Mouse (Mus musculus): ENCODE measurements at regions not wholly inside any gene's neighbourhood (a gene's known extent, or its start where the extent isn't known, plus 50 kb on each side); places are given as distances from the start of the nearest gene placed in this dataset.
A peak's percentile ranks its signal among the peaks of the same experiment; 100 is the strongest.

- Histone ChIP-seq H3K27me3 (replicated peaks; ENCODE audit: control insufficient read depth, insufficient read depth, low read length) (no peaks in the 10 kb centered on the region), H3K36me3 (ENCODE audit: control insufficient read depth, insufficient read depth) (no peaks in the 10 kb centered on the region), H3K4me2 (ENCODE audit: low read length) (no peak overlapping the region), H3K9ac (replicated peaks; ENCODE audit: low read depth, low read length) (no peak overlapping the region), H3K27ac (ENCODE audit: low read length) (no peak overlapping the region), H3K4me3 (replicated peaks; ENCODE audit: low read length) (no peak overlapping the region), H3K4me1 (replicated peaks; ENCODE audit: control insufficient read depth, insufficient read depth, low read length) (peaks cover 44% of the 10 kb centered on the region), H3K9me3 (ENCODE audit: control insufficient read depth, low read length) (no peaks in the 10 kb centered on the region)
- WGBS, result 67% methylated on average over 4 of the region's 4 CpGs
- no peak for ATAC-seq
Observed at GRCm38 (mm10) chr11:114177789-114178188, 110.9 kb upstream of the Sdk2 start.

GRCm38 (mm10) chr11:114177281-114177680 lies 110.4 kb upstream of the Sdk2 start:
- Histone ChIP-seq H3K27ac (ENCODE audit: low read length) (no peak overlapping the region), H3K27me3 (replicated peaks; ENCODE audit: control insufficient read depth, insufficient read depth, low read length) (no peaks in the 10 kb centered on the region), H3K4me2 (ENCODE audit: low read length) (no peak overlapping the region), H3K36me3 (ENCODE audit: control insufficient read depth, insufficient read depth) (no peaks in the 10 kb centered on the region), H3K9ac (replicated peaks; ENCODE audit: low read depth, low read length) (no peak overlapping the region), H3K9me3 (ENCODE audit: control insufficient read depth, low read length) (no peaks in the 10 kb centered on the region), H3K4me3 (replicated peaks; ENCODE audit: low read length) (no peak overlapping the region), H3K4me1 (replicated peaks; ENCODE audit: control insufficient read depth, insufficient read depth, low read length) (peaks cover 44% of the 10 kb centered on the region)
- no peak for ATAC-seq
- WGBS, result 82% methylated on average over 1 of the region's 1 CpGs

- Histone ChIP-seq H3K36me3 (ENCODE audit: control insufficient read depth, insufficient read depth) (no peaks in the 10 kb centered on the region), H3K4me2 (ENCODE audit: low read length) (no peak overlapping the region), H3K4me3 (replicated peaks; ENCODE audit: low read length) (no peak overlapping the region), H3K9ac (replicated peaks; ENCODE audit: low read depth, low read length) (no peak overlapping the region), H3K27ac (ENCODE audit: low read length) (no peak overlapping the region), H3K9me3 (ENCODE audit: control insufficient read depth, low read length) (no peaks in the 10 kb centered on the region), H3K4me1 (replicated peaks; ENCODE audit: control insufficient read depth, insufficient read depth, low read length) (peaks cover 44% of the 10 kb centered on the region), H3K27me3 (replicated peaks; ENCODE audit: control insufficient read depth, insufficient read depth, low read length) (no peaks in the 10 kb centered on the region)
- ATAC-seq, result no peak
- 39% methylated on average over 4 of the region's 4 CpGs for WGBS
Observed at GRCm38 (mm10) chr11:114176671-114177212, 109.9 kb upstream of the Sdk2 start.

GRCm38 (mm10) chr11:114175437-114176131 lies 108.7 kb upstream of the Sdk2 start:
- H3K4me1 ChIP-seq (replicated peaks; ENCODE audit: control insufficient read depth, insufficient read depth, low read length), result peaks cover 47% of the 10 kb centered on the region
- 11% methylated on average over 23 of the region's 23 CpGs for whole genome bisulfite sequencing
- no peak overlapping the region for H3K4me3 ChIP-seq (replicated peaks; ENCODE audit: low read length)
- 0 out of 2 replicates have a peak overlapping the region, but pooled peaks have one; percentile 10 for H3K9ac ChIP-seq (replicated peaks; ENCODE audit: low read depth, low read length)
- H3K27ac ChIP-seq (ENCODE audit: low read length), result no peak overlapping the region
- 0 out of 2 replicates have a peak overlapping the region, but pooled peaks have one; percentile 1 for H3K4me2 ChIP-seq (ENCODE audit: low read length)
- no peaks in the 10 kb centered on the region for H3K27me3 ChIP-seq (replicated peaks; ENCODE audit: control insufficient read depth, insufficient read depth, low read length)
- peak; percentile 76 for ATAC-seq
- no peaks in the 10 kb centered on the region for H3K9me3 ChIP-seq (ENCODE audit: control insufficient read depth, low read length)
- H3K36me3 ChIP-seq (ENCODE audit: control insufficient read depth, insufficient read depth), result no peaks in the 10 kb centered on the region

- Histone ChIP-seq H3K27me3 (replicated peaks; ENCODE audit: control insufficient read depth, insufficient read depth, low read length) (no peaks in the 10 kb centered on the region), H3K9ac (replicated peaks; ENCODE audit: low read depth, low read length) (no peak overlapping the region), H3K9me3 (ENCODE audit: control insufficient read depth, low read length) (no peaks in the 10 kb centered on the region), H3K4me3 (replicated peaks; ENCODE audit: low read length) (no peak overlapping the region), H3K4me2 (ENCODE audit: low read length) (no peak overlapping the region), H3K4me1 (replicated peaks; ENCODE audit: control insufficient read depth, insufficient read depth, low read length) (peaks cover 47% of the 10 kb centered on the region), H3K27ac (ENCODE audit: low read length) (no peak overlapping the region), H3K36me3 (ENCODE audit: control insufficient read depth, insufficient read depth) (no peaks in the 10 kb centered on the region)
- ATAC-seq, result no peak
- 87% methylated on average over 4 of the region's 4 CpGs for WGBS
Observed at GRCm38 (mm10) chr11:114174871-114175270, 108.0 kb upstream of the Sdk2 start.

GRCm38 (mm10) chr11:114168231-114168661 lies 101.4 kb upstream of the Sdk2 start:
- H3K4me2 ChIP-seq (ENCODE audit: low read length), result no peak overlapping the region
- 49% methylated on average over 13 of the region's 13 CpGs for WGBS
- no peak overlapping the region for H3K9ac ChIP-seq (replicated peaks; ENCODE audit: low read depth, low read length)
- no peaks in the 10 kb centered on the region for H3K27me3 ChIP-seq (replicated peaks; ENCODE audit: control insufficient read depth, insufficient read depth, low read length)
- peaks cover 9% of the 10 kb centered on the region; the same call in 1 of the 2 replicates for H3K4me1 ChIP-seq (replicated peaks; ENCODE audit: control insufficient read depth, insufficient read depth, low read length)
- H3K27ac ChIP-seq (ENCODE audit: low read length), result no peak overlapping the region
- ATAC-seq, result no peak; the same call in 1 of the 2 replicates
- H3K36me3 ChIP-seq (ENCODE audit: control insufficient read depth, insufficient read depth), result no peaks in the 10 kb centered on the region
- H3K9me3 ChIP-seq (ENCODE audit: control insufficient read depth, low read length), result no peaks in the 10 kb centered on the region
- H3K4me3 ChIP-seq (replicated peaks; ENCODE audit: low read length), result no peak overlapping the region

- no peaks in the 10 kb centered on the region for H3K9me3 ChIP-seq (ENCODE audit: control insufficient read depth, low read length)
- ATAC-seq, result no peak
- peak overlapping the region; percentile 20 for H3K9ac ChIP-seq (replicated peaks; ENCODE audit: low read depth, low read length)
- H3K36me3 ChIP-seq (ENCODE audit: control insufficient read depth, insufficient read depth), result no peaks in the 10 kb centered on the region
- H3K4me3 ChIP-seq (replicated peaks; ENCODE audit: low read length), result no peak overlapping the region
- peaks cover 7% of the 10 kb centered on the region; the same call in 1 of the 2 replicates for H3K4me1 ChIP-seq (replicated peaks; ENCODE audit: control insufficient read depth, insufficient read depth, low read length)
- 34% methylated on average over 23 of the region's 23 CpGs for whole genome bisulfite sequencing
- no peak overlapping the region for H3K27ac ChIP-seq (ENCODE audit: low read length)
- H3K4me2 ChIP-seq (ENCODE audit: low read length), result peak overlapping the region; percentile 4; the same call in 1 of the 2 replicates
- no peaks in the 10 kb centered on the region for H3K27me3 ChIP-seq (replicated peaks; ENCODE audit: control insufficient read depth, insufficient read depth, low read length)
Observed at GRCm38 (mm10) chr11:114165656-114166362, 99.0 kb upstream of the Sdk2 start.

- Histone ChIP-seq H3K4me2 (ENCODE audit: low read length) (no peak overlapping the region), H3K27me3 (replicated peaks; ENCODE audit: control insufficient read depth, insufficient read depth, low read length) (no peaks in the 10 kb centered on the region), H3K27ac (ENCODE audit: low read length) (no peak overlapping the region), H3K4me3 (replicated peaks; ENCODE audit: low read length) (no peak overlapping the region), H3K9me3 (ENCODE audit: control insufficient read depth, low read length) (no peaks in the 10 kb centered on the region), H3K4me1 (replicated peaks; ENCODE audit: control insufficient read depth, insufficient read depth, low read length) (peaks cover 11% of the 10 kb centered on the region), H3K36me3 (ENCODE audit: control insufficient read depth, insufficient read depth) (no peaks in the 10 kb centered on the region), H3K9ac (replicated peaks; ENCODE audit: low read depth, low read length) (no peak overlapping the region)
- WGBS, result 44% methylated on average over 15 of the region's 15 CpGs
- ATAC-seq, result 0 out of 2 replicates have a peak, but pooled peaks have one; percentile 23
Observed at GRCm38 (mm10) chr11:114152716-114153115, 85.9 kb upstream of the Sdk2 start.

- no peaks in the 10 kb centered on the region for H3K4me1 ChIP-seq (replicated peaks; ENCODE audit: control insufficient read depth, insufficient read depth, low read length)
- ATAC-seq, result no peak
- no peak overlapping the region for H3K4me2 ChIP-seq (ENCODE audit: low read length)
- no peak overlapping the region for H3K27ac ChIP-seq (ENCODE audit: low read length)
- H3K4me3 ChIP-seq (replicated peaks; ENCODE audit: low read length), result no peak overlapping the region
- no peaks in the 10 kb centered on the region for H3K27me3 ChIP-seq (replicated peaks; ENCODE audit: control insufficient read depth, insufficient read depth, low read length)
- H3K9me3 ChIP-seq (ENCODE audit: control insufficient read depth, low read length), result no peaks in the 10 kb centered on the region
- 39% methylated on average over 5 of the region's 5 CpGs for WGBS
- H3K36me3 ChIP-seq (ENCODE audit: control insufficient read depth, insufficient read depth), result no peaks in the 10 kb centered on the region
- no peak overlapping the region for H3K9ac ChIP-seq (replicated peaks; ENCODE audit: low read depth, low read length)
Observed at GRCm38 (mm10) chr11:114146334-114146733, 79.5 kb upstream of the Sdk2 start.
